Mouse (Mus musculus): ENCODE measurements around the gene Gm8909. TPM values are rescaled to one million over a fixed set of nuclear protein-coding genes. Genes with fewer than 3 reads are reported as not detected.
"Not testable (repeated sequence)": the region's sequence is repeated elsewhere in the genome, so short reads cannot be mapped to it uniquely, and the experiment has no call there.

The Gm8909 gene
- polyA plus RNA-seq, 1 experiment from 2014 or later = not detected

DNA sequence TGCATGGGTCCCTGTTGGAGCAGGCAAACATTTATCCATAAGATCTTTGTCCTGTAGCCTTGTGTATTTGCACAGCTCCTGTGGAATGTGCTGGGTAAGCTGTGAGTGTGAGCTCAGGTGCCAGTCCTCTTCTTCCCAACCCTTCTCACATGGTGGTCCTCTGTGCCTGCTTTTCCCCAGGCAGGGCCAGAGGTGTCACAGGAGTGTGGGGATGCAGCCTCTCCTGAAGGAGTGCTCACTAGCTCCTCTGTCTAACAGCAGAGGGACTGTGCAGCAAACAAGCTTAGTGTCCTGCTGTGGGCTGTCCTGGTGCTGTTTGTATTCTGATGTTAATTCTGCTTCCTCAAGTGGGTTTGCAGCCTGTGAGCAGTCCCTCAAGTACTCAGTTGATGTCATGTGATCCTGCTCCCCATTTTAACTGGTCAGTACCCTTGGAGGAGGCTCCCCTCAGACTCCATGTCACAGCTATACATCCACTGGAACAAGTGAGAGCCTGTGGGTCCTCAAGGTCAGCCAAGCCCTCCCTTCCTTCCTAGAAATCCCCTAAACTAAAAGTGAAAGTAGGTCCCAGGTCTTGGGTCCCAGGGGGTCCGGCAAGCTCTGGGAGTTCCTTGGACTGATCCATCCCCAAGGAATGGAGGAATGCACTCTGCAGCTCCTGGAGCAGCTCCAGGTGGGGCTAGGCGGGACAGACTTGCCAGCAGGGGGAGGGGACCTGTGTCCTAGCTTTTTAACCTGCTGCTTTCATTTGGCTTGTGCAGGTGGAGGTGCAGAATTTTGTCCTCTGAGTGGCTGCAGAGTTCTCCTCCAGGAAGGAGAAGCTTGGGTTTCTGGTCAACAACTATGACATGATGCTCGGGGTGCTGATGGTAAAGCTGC is 13.8 kb downstream of the Gm8909 start:
- DNase-seq (ENCODE audit: low spot score) = no peak
- Histone ChIP-seq H3K27me3 (ENCODE audit: low read depth, poor library complexity, severe bottlenecking) (peaks cover 90% of the 10 kb centered on the region), H3K36me3 (no peaks in the 10 kb centered on the region), H3K4me3 (no peak overlapping the region), H3K27ac (no peak overlapping the region), H3K9me3 (replicated peaks) (no peaks in the 10 kb centered on the region), H3K4me1 (no peaks in the 10 kb centered on the region)
- 22% methylated on average over 3 of the region's 3 CpGs for whole genome bisulfite sequencing

DNA sequence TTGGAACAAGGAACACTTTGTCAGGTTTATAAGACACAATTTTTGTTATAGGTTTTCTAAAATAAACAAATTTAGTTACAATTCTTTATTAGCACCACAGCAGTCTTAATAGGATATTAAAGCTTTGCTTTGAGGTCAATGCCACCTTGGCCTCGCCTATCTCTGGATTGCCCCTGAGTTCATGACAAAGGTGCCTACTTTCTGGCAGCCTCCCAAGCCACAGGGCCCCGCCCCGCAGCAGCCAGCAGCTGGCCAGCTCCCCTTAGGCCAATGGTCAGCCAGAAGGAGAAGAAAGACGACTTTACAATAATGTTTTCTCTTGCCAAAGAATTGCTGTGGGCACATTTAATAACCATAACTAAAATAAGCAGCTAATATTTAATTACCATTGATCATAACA is 17.1 kb downstream of the Gm8909 start:
- WGBS = 50% methylated on average over 4 of the region's 4 CpGs
- H3K36me3 ChIP-seq; H3K9me3 ChIP-seq (replicated peaks); H3K27ac ChIP-seq; H3K4me3 ChIP-seq; H3K4me1 ChIP-seq: not testable (repeated sequence)
- peak; percentile 17 for DNase-seq (ENCODE audit: low spot score)
- H3K27me3 ChIP-seq (ENCODE audit: low read depth, poor library complexity, severe bottlenecking) = peaks cover 81% of the 10 kb centered on the region

GRCm38 (mm10) chr17:36148468-36148867 is 19.9 kb downstream of the Gm8909 start:
- H3K27ac ChIP-seq; H3K4me1 ChIP-seq; H3K4me3 ChIP-seq; DNase-seq (ENCODE audit: low spot score); H3K36me3 ChIP-seq; H3K9me3 ChIP-seq (replicated peaks): not testable (repeated sequence)
- peaks cover 79% of the 10 kb centered on the region for H3K27me3 ChIP-seq (ENCODE audit: low read depth, poor library complexity, severe bottlenecking)
- WGBS = 84% methylated on average over 5 of the region's 5 CpGs

GRCm38 (mm10) chr17:36146937-36147336 is 21.4 kb downstream of the Gm8909 start:
- WGBS = 97% methylated on average over 1 of the region's 1 CpGs
- not testable (repeated sequence) for H3K36me3 ChIP-seq; H3K4me3 ChIP-seq; DNase-seq (ENCODE audit: low spot score); H3K9me3 ChIP-seq (replicated peaks); H3K27ac ChIP-seq; H3K4me1 ChIP-seq
- peaks cover 80% of the 10 kb centered on the region for H3K27me3 ChIP-seq (ENCODE audit: low read depth, poor library complexity, severe bottlenecking)

DNA sequence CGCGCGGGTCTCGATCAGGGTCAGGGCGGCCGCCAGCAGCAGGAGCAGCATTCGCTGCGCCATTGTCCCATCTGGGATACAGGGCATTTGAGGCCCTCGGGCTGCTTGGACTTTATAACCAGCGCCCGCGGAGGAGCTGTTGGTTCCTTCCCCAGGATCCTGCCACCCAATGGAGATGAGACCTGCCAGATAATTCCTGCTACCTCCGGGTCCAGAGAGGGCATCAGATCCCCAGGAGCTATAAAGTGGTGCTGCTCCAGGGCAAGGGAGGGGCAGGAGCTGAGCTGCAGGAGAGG is 22.5 kb downstream of the Gm8909 start:
- H3K27ac ChIP-seq; DNase-seq (ENCODE audit: low spot score); H3K36me3 ChIP-seq; H3K4me1 ChIP-seq; H3K9me3 ChIP-seq (replicated peaks): not testable (repeated sequence)
- 0% methylated on average over 13 of the region's 13 CpGs for WGBS
- peak overlapping the region; percentile 34 for H3K4me3 ChIP-seq
- H3K27me3 ChIP-seq (ENCODE audit: low read depth, poor library complexity, severe bottlenecking) = peaks cover 83% of the 10 kb centered on the region

- 2% methylated on average over 78 of the region's 78 CpGs for WGBS
- H3K27ac ChIP-seq = no peak overlapping the region
- H3K4me1 ChIP-seq = 0 out of 2 replicates have a peak, but pooled peaks cover 9% of the 10 kb centered on the region
- H3K27me3 ChIP-seq (ENCODE audit: low read depth, poor library complexity, severe bottlenecking) = peaks cover 82% of the 10 kb centered on the region
- peak; percentile 46 for DNase-seq (ENCODE audit: low spot score)
- no peaks in the 10 kb centered on the region for H3K36me3 ChIP-seq
- no peaks in the 10 kb centered on the region for H3K9me3 ChIP-seq (replicated peaks)
- H3K4me3 ChIP-seq = peak overlapping the region; percentile 34
Observed at GRCm38 (mm10) chr17:36145111-36145860, 23.1 kb downstream of the Gm8909 start.

DNA sequence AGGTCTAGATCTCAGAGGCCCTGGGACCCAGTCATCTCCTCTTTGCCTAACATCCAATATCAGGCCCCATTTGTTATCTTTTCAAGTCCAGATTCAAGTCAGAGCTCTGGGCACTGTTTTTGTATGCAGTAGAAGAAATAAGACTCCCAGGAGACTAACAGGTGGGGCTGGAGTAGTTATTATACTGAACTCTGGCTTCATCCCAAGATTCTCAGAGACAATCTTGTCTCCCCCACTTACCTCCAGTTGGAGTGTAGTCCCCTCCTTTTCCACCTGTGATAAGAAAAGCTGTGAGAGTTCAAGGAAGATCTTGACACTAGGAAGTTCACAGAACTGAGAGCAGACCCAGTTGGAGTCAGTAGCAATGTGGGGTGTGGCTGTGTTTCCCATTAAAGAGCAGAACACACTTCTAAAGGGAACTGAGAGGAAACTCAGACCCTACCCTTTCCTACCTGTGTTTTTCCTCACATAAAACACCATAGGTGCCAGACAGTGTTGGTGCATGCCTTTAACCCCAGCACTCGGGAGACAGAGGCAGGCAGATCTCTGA is 32.0 kb downstream of the Gm8909 start:
- H3K27me3 ChIP-seq (ENCODE audit: low read depth, poor library complexity, severe bottlenecking) = peaks cover 61% of the 10 kb centered on the region
- not testable (repeated sequence) for H3K36me3 ChIP-seq; H3K4me3 ChIP-seq; H3K4me1 ChIP-seq; H3K27ac ChIP-seq; DNase-seq (ENCODE audit: low spot score); H3K9me3 ChIP-seq (replicated peaks)
- 81% methylated on average over 1 of the region's 1 CpGs for WGBS

GRCm38 (mm10) chr17:36135421-36136231 is 32.7 kb downstream of the Gm8909 start:
- H3K27ac ChIP-seq; H3K36me3 ChIP-seq; H3K4me1 ChIP-seq; DNase-seq (ENCODE audit: low spot score); H3K9me3 ChIP-seq (replicated peaks); H3K4me3 ChIP-seq: not testable (repeated sequence)
- peaks cover 62% of the 10 kb centered on the region for H3K27me3 ChIP-seq (ENCODE audit: low read depth, poor library complexity, severe bottlenecking)

DNA sequence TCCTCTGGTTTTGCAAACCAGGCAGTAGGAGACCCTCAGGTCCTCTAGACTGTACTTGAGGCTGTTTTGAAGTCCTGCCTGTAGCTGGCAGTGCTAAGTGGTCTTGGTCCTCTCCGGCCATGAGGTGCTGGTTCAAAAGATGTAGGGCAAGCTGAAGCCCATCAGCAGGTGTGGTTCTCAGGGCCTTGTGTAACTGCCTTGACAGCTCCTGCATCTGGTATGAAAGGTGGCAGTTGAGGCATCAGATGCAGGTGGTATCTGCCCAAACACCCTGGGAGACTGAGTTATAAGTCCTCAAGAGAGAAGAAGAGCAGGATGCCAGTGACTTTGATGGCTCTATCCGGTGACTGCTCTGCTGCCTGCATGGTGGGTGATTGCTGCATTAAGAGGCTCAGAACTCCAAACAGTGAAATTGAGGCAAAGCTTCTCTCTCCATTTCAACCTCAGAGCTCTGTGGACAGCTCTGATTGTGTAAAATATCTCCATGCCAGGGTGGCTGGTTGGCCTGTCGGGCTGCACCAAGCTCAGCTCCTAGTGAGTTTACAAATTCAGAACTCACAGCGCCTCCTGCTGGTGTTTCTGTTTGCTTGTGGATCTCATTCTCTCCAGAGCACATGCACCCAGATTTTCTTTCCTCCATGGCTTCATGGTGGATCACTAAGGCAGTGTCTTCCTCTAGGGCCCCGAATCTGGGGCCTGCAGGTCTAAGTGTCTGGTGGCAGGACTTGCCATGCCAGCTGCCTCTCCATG is 36.6 kb downstream of the Gm8909 start:
- DNase-seq (ENCODE audit: low spot score) = no peak
- Histone ChIP-seq H3K27ac (no peak overlapping the region), H3K4me3 (no peak overlapping the region), H3K9me3 (replicated peaks) (no peaks in the 10 kb centered on the region), H3K27me3 (ENCODE audit: low read depth, poor library complexity, severe bottlenecking) (peaks cover 61% of the 10 kb centered on the region), H3K36me3 (no peaks in the 10 kb centered on the region), H3K4me1 (no peaks in the 10 kb centered on the region)
- WGBS = 73% methylated on average over 5 of the region's 5 CpGs

- WGBS = 19% methylated on average over 28 of the region's 28 CpGs
- not testable (repeated sequence) for H3K27ac ChIP-seq; H3K9me3 ChIP-seq (replicated peaks); H3K4me1 ChIP-seq; DNase-seq (ENCODE audit: low spot score); H3K4me3 ChIP-seq; H3K36me3 ChIP-seq
- peaks cover 56% of the 10 kb centered on the region for H3K27me3 ChIP-seq (ENCODE audit: low read depth, poor library complexity, severe bottlenecking)
Observed at GRCm38 (mm10) chr17:36128968-36129817, 39.1 kb downstream of the Gm8909 start, which contains the start of gene Gm7030. Gene Gm7030, minus strand, starts transcription at chr17:36129425.

GRCm38 (mm10) chr17:36128525-36128924 is 39.8 kb downstream of the Gm8909 start:
- DNase-seq (ENCODE audit: low spot score); H3K27ac ChIP-seq; H3K4me3 ChIP-seq; H3K36me3 ChIP-seq; H3K4me1 ChIP-seq; H3K9me3 ChIP-seq (replicated peaks): not testable (repeated sequence)
- 68% methylated on average over 12 of the region's 13 CpGs for WGBS
- H3K27me3 ChIP-seq (ENCODE audit: low read depth, poor library complexity, severe bottlenecking) = peaks cover 52% of the 10 kb centered on the region

Data from limb, embryonic 10.5 days (tissue).